Mouse (Mus musculus): ENCODE data around the gene Rad51d. TPM values are rescaled to one million over a fixed set of nuclear protein-coding genes. Genes with fewer than 3 reads are reported as not detected.

Rad51d gene
- polyA plus RNA-seq, 1 experiment from 2014 or later: 14.4 TPM

DNA sequence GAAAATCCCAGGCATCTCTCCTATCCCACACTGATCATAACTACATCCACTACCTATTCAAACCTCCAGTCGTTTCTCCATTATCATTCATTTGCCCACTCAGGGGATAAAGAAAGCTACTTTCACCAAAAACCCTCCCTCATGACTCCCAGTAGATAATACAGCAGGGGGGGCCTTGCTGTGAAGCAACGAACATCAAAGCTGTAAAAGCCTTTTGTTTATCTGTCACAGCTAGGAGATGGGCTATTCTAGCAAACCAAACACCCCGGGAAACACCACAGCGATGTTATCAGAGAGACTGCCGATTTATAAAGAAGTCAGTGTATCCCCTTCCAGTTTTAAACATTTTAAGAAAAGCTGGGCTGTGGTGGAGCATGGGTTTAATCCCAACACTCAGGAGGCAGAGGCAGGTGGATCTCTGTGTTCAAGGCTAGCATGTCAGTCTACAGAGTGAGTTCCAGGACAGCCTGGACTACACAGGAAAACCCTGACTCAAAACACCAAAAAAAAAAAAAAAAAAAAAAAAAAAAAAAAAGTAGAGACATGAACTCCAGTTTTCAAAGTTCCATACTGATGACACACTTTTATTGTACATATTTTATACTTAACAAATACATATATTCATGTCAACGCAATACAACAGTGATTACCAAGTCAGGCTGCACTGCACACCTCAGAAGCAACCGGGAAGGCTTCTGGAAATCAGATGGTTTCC is 23.4 kb downstream of the Rad51d start:
- no peak for ATAC-seq (ENCODE audit: insufficient number of reproducible peaks, insufficient read depth, low FRiP score, low read depth)
- no peaks in the 10 kb centered on the region for H3K27me3 ChIP-seq (ENCODE audit: control insufficient read depth, insufficient read depth, low read length)
- no peak overlapping the region for H3K9ac ChIP-seq (replicated peaks; ENCODE audit: low read depth, low read length)
- H3K9me3 ChIP-seq (ENCODE audit: control insufficient read depth, low read depth, low read length): no peaks in the 10 kb centered on the region
- no peak overlapping the region for H3K4me2 ChIP-seq (replicated peaks; ENCODE audit: low read depth, low read length)
- no peaks in the 10 kb centered on the region for H3K36me3 ChIP-seq (ENCODE audit: control insufficient read depth, insufficient read depth, low read length)
- WGBS: 33% methylated on average over 7 of the region's 7 CpGs
- no peak overlapping the region for H3K27ac ChIP-seq (ENCODE audit: low read length)
- no peaks in the 10 kb centered on the region for H3K4me1 ChIP-seq (ENCODE audit: control insufficient read depth, insufficient read depth, low read length)
- no peak overlapping the region for H3K4me3 ChIP-seq (ENCODE audit: low read depth, low read length)

DNA sequence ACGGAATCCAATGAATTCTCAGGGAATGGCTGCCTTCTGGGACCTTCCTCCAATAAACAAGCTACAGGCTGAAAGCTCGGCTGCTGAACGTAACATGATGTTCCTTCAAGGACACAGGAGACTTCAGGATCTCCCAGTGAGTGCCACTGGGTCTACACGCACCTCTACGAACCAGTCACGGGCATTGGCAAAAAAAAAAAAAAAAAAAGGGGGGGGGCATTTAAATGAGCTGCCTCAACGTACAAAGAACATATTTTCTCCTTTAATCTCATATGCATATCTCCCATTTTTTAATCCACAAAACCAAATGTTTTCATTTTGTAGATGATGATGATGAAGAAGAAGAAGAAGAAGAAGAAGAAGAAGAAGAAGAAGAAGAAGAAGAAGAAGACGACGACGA is 24.5 kb downstream of the Rad51d start:
- Histone ChIP-seq H3K9me3 (ENCODE audit: control insufficient read depth, low read depth, low read length) (no peaks in the 10 kb centered on the region), H3K27ac (ENCODE audit: low read length) (no peak overlapping the region), H3K27me3 (ENCODE audit: control insufficient read depth, insufficient read depth, low read length) (no peaks in the 10 kb centered on the region), H3K4me3 (ENCODE audit: low read depth, low read length) (no peak overlapping the region), H3K4me1 (ENCODE audit: control insufficient read depth, insufficient read depth, low read length) (0 out of 2 replicates have a peak, but pooled peaks cover 3% of the 10 kb centered on the region), H3K36me3 (ENCODE audit: control insufficient read depth, insufficient read depth, low read length) (no peaks in the 10 kb centered on the region), H3K4me2 (replicated peaks; ENCODE audit: low read depth, low read length) (no peak overlapping the region), H3K9ac (replicated peaks; ENCODE audit: low read depth, low read length) (no peak overlapping the region)
- whole genome bisulfite sequencing: 86% methylated on average over 10 of the region's 10 CpGs
- ATAC-seq (ENCODE audit: insufficient number of reproducible peaks, insufficient read depth, low FRiP score, low read depth): no peak

DNA sequence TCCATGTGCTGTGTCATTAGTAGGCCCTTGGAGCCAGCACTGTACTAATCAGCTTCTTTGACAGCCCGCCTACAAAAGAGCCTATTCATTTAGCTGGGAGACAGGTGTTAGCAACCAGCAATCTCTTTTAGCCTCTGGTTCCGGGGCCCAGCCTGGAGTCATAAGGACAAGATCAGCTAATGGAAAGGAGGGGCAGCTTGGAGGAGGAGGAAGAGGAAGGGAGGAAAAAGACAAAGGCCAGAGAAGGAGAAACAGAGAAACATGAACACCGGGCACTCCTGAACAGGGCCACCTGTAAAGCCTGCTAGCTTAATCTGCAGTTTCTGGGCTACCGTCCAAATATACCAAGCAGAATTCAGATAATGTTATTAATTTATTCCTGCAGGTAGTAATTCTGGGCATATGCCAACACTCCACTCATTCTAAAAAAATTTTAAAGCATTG is 26.9 kb downstream of the Rad51d start:
- H3K27ac ChIP-seq (ENCODE audit: low read length): no peak overlapping the region

DNA sequence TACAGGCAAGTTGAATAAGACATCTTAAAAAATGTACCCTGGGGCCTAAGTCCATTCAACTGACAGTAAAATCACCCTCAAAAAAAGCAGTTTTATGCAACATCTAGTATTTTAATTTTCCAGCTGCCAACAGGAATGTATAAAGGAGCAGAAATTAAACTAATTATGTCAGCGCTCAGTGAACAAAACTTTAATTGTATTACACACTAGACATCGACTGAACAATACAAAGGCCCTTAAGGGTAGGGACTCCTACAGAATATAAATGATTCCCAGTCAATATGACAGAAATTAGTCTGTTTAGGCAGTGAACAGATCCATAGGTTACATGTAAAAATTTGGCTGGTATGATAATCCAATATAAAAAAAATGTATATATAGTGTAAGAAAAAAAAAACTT is 27.4 kb downstream of the Rad51d start:
- WGBS: 84% methylated on average over 2 of the region's 2 CpGs

More for the DNA sequence above, 26.9 kb downstream of the Rad51d start:
- Histone ChIP-seq H3K9me3 (ENCODE audit: control insufficient read depth, low read depth, low read length) (no peaks in the 10 kb centered on the region), H3K4me1 (ENCODE audit: control insufficient read depth, insufficient read depth, low read length) (0 out of 2 replicates have a peak, but pooled peaks cover 3% of the 10 kb centered on the region), H3K36me3 (ENCODE audit: control insufficient read depth, insufficient read depth, low read length) (no peaks in the 10 kb centered on the region), H3K4me2 (replicated peaks; ENCODE audit: low read depth, low read length) (no peak overlapping the region), H3K27me3 (ENCODE audit: control insufficient read depth, insufficient read depth, low read length) (no peaks in the 10 kb centered on the region), H3K4me3 (ENCODE audit: low read depth, low read length) (no peak overlapping the region), H3K9ac (replicated peaks; ENCODE audit: low read depth, low read length) (no peak overlapping the region)
- no peak for ATAC-seq (ENCODE audit: insufficient number of reproducible peaks, insufficient read depth, low FRiP score, low read depth)
- WGBS: 42% methylated on average over 4 of the region's 4 CpGs

DNA sequence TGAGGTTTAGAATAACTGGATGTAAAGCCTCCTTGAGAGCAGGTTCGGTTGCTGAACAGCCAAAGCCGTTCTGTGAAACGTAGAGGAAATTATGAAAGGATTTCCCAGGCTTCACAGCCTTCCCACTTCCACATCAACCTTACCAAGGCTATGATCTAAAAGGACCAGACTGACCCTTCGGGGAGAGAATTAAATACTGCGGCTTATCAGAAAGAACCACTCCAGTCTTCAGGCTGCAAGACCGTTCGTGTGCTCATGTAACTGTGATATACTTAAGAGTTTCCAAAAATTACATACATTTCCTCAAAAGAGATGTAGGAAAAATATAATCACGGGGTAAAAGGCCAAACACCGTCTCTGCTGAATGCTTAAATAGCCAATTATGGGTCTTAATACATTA is 27.8 kb downstream of the Rad51d start:
- 77% methylated on average over 9 of the region's 9 CpGs for WGBS
- H3K27ac ChIP-seq (ENCODE audit: low read length): no peak overlapping the region
- no peaks in the 10 kb centered on the region for H3K36me3 ChIP-seq (ENCODE audit: control insufficient read depth, insufficient read depth, low read length)
- H3K4me2 ChIP-seq (replicated peaks; ENCODE audit: low read depth, low read length): no peak overlapping the region
- no peak overlapping the region for H3K9ac ChIP-seq (replicated peaks; ENCODE audit: low read depth, low read length)
- no peak for ATAC-seq (ENCODE audit: insufficient number of reproducible peaks, insufficient read depth, low FRiP score, low read depth)
- no peak overlapping the region for H3K4me3 ChIP-seq (ENCODE audit: low read depth, low read length)
- 0 out of 2 replicates have a peak, but pooled peaks cover 3% of the 10 kb centered on the region for H3K4me1 ChIP-seq (ENCODE audit: control insufficient read depth, insufficient read depth, low read length)
- no peaks in the 10 kb centered on the region for H3K9me3 ChIP-seq (ENCODE audit: control insufficient read depth, low read depth, low read length)
- H3K27me3 ChIP-seq (ENCODE audit: control insufficient read depth, insufficient read depth, low read length): no peaks in the 10 kb centered on the region

More for the DNA sequence above, 27.4 kb downstream of the Rad51d start:
- Histone ChIP-seq H3K27me3 (ENCODE audit: control insufficient read depth, insufficient read depth, low read length) (no peaks in the 10 kb centered on the region), H3K9ac (replicated peaks; ENCODE audit: low read depth, low read length) (no peak overlapping the region), H3K9me3 (ENCODE audit: control insufficient read depth, low read depth, low read length) (no peaks in the 10 kb centered on the region), H3K4me3 (ENCODE audit: low read depth, low read length) (no peak overlapping the region), H3K4me1 (ENCODE audit: control insufficient read depth, insufficient read depth, low read length) (0 out of 2 replicates have a peak, but pooled peaks cover 3% of the 10 kb centered on the region), H3K4me2 (replicated peaks; ENCODE audit: low read depth, low read length) (no peak overlapping the region), H3K36me3 (ENCODE audit: control insufficient read depth, insufficient read depth, low read length) (no peaks in the 10 kb centered on the region), H3K27ac (ENCODE audit: low read length) (no peak overlapping the region)
- ATAC-seq (ENCODE audit: insufficient number of reproducible peaks, insufficient read depth, low FRiP score, low read depth): no peak

DNA sequence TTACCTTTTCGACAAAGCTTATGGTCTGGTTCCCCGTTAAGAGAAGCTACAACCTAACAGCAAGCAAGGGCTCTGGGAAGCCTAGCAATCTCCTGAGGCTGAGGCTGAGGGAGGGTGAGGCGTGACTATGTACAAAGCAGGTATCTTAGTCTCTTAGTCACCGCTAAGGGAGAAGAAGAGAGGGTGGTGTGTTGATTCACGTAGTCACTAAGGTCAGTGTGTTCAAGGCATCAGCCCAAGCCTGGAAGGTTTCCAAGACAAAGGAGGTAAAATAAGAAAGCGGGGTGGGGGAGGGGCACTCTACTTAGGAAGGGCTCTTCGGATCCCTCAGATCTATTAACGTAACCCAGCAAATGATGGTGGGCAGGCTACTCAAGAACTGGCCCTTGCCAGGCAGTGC is 28.9 kb downstream of the Rad51d start:
- Histone ChIP-seq H3K9ac (replicated peaks; ENCODE audit: low read depth, low read length) (no peak overlapping the region), H3K4me2 (replicated peaks; ENCODE audit: low read depth, low read length) (no peak overlapping the region), H3K4me3 (ENCODE audit: low read depth, low read length) (no peak overlapping the region), H3K36me3 (ENCODE audit: control insufficient read depth, insufficient read depth, low read length) (no peaks in the 10 kb centered on the region), H3K9me3 (ENCODE audit: control insufficient read depth, low read depth, low read length) (no peaks in the 10 kb centered on the region), H3K27ac (ENCODE audit: low read length) (no peak overlapping the region), H3K4me1 (ENCODE audit: control insufficient read depth, insufficient read depth, low read length) (0 out of 2 replicates have a peak, but pooled peaks cover 3% of the 10 kb centered on the region), H3K27me3 (ENCODE audit: control insufficient read depth, insufficient read depth, low read length) (no peaks in the 10 kb centered on the region)
- WGBS: 62% methylated on average over 8 of the region's 8 CpGs
- peak; percentile 83; the same call in 1 of the 2 replicates for ATAC-seq (ENCODE audit: insufficient number of reproducible peaks, insufficient read depth, low FRiP score, low read depth)

DNA sequence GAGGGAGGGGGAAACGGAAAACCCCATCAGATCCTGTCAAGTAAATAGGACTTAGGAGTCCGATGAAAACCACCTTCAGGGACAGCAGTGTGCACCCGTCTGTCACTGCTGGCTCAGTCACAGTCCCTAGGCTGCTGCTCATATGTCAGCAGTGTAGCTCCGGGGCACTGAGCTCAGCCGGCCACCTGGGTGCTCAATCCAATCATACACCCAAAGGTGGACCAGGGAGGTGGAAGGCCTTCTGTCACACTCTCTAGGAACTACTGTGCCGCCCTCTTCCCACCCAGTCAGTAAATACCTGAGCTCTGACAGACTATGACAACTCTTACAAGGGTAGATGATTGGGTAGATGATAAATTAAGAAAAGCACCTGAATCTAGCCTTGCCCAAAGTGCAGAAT is 29.7 kb downstream of the Rad51d start:
- Histone ChIP-seq H3K27me3 (ENCODE audit: control insufficient read depth, insufficient read depth, low read length) (no peaks in the 10 kb centered on the region), H3K9ac (replicated peaks; ENCODE audit: low read depth, low read length) (no peak overlapping the region), H3K36me3 (ENCODE audit: control insufficient read depth, insufficient read depth, low read length) (no peaks in the 10 kb centered on the region), H3K4me2 (replicated peaks; ENCODE audit: low read depth, low read length) (no peak overlapping the region), H3K9me3 (ENCODE audit: control insufficient read depth, low read depth, low read length) (no peaks in the 10 kb centered on the region), H3K4me1 (ENCODE audit: control insufficient read depth, insufficient read depth, low read length) (0 out of 2 replicates have a peak, but pooled peaks cover 3% of the 10 kb centered on the region), H3K4me3 (ENCODE audit: low read depth, low read length) (no peak overlapping the region), H3K27ac (ENCODE audit: low read length) (no peak overlapping the region)
- WGBS: 88% methylated on average over 6 of the region's 6 CpGs
- no peak for ATAC-seq (ENCODE audit: insufficient number of reproducible peaks, insufficient read depth, low FRiP score, low read depth)

DNA sequence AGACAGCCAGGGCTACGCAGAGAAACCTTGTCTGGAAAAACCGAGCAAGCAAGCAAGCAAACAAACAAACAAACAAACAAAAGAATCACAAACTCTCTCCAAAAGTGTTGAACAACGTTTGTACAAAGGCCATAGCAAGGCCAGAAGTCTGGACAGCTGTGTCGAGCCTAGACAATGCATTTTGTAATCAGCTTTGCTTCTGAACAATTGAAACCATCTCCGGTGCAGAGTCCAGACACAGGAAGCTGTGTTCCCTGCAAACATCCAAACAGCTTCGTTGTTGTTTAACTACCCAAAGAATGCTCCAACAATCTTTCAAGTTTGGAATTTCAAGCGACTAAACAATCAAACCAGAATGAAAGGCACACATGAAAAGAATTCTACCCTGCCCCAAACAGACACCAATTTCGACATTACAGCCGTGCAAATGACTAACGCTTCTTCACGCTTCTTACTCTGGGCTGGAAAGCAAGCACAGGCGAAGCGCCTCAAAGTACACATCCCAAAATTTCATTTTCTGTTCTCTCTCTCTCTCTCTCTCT is 33.0 kb downstream of the Rad51d start:
- no peak overlapping the region for H3K4me3 ChIP-seq (ENCODE audit: low read depth, low read length)
- H3K27me3 ChIP-seq (ENCODE audit: control insufficient read depth, insufficient read depth, low read length): no peaks in the 10 kb centered on the region
- no peak overlapping the region for H3K4me2 ChIP-seq (replicated peaks; ENCODE audit: low read depth, low read length)
- WGBS: 77% methylated on average over 13 of the region's 13 CpGs
- no peak overlapping the region for H3K9ac ChIP-seq (replicated peaks; ENCODE audit: low read depth, low read length)
- no peaks in the 10 kb centered on the region for H3K36me3 ChIP-seq (ENCODE audit: control insufficient read depth, insufficient read depth, low read length)
- H3K27ac ChIP-seq (ENCODE audit: low read length): no peak overlapping the region
- H3K4me1 ChIP-seq (ENCODE audit: control insufficient read depth, insufficient read depth, low read length): 0 out of 2 replicates have a peak, but pooled peaks cover 6% of the 10 kb centered on the region
- no peaks in the 10 kb centered on the region for H3K9me3 ChIP-seq (ENCODE audit: control insufficient read depth, low read depth, low read length)
- no peak for ATAC-seq (ENCODE audit: insufficient number of reproducible peaks, insufficient read depth, low FRiP score, low read depth)

All from stomach, embryonic 14.5 days (tissue).